Mouse (Mus musculus) neural tube, embryonic 11.5 days (tissue): ENCODE data around the gene Rictor. TPM values are rescaled to one million over a fixed set of nuclear protein-coding genes. Genes with fewer than 3 reads are reported as not detected.

ENCODE experiments used
- ATAC-seq: fragments of 200-750 bp; cut with Nextera tagmentation; 2 replicates; pipeline ENCODE4 v1.8.0; 2017; ENCODE audit warnings: moderate number of reproducible peaks, mild to moderate bottlenecking, moderate TSS enrichment, moderate library complexity; ENCODE audit not compliant: insufficient read depth, low FRiP score, low TSS enrichment
- DNase-seq: peaks from one replicate; pipeline ENCODE4 v3.0.0-alpha.2; 2015; ENCODE audit warnings: low spot score
- H3K27ac ChIP-seq: fragments of 300-500 bp; sonication (generic); 2 replicates; pipeline ENCODE4 v1.5.1; 2014; ENCODE audit warnings: low read depth, mild to moderate bottlenecking, low read length
- H3K27me3 ChIP-seq: fragments of 300-500 bp; sonication (generic); 2 replicates; pipeline ENCODE4 v1.6.1; 2014; ENCODE audit warnings: mild to moderate bottlenecking, low read length, mixed read lengths; ENCODE audit not compliant: control insufficient read depth, insufficient read depth
- H3K36me3 ChIP-seq: fragments of 300-500 bp; sonication (generic); 2 replicates; pipeline ENCODE4 v1.6.1; 2014; ENCODE audit warnings: mild to moderate bottlenecking, low read length, moderate library complexity, mixed read lengths; ENCODE audit not compliant: control insufficient read depth, insufficient read depth
- H3K4me1 ChIP-seq: fragments of 300-500 bp; sonication (generic); 2 replicates; pipeline ENCODE4 v1.6.1; 2014; ENCODE audit warnings: low read length, mixed read lengths; ENCODE audit not compliant: control insufficient read depth, insufficient read depth
- H3K4me2 ChIP-seq: fragments of 300-500 bp; sonication (generic); 2 replicates; pipeline ENCODE4 v1.6.1; 2014; ENCODE audit warnings: low read depth, mild to moderate bottlenecking, moderate library complexity
- H3K4me3 ChIP-seq: fragments of 300-500 bp; sonication (generic); 2 replicates; pipeline ENCODE4 v1.5.1; 2014; ENCODE audit warnings: low read depth, low read length
- H3K9ac ChIP-seq: fragments of 300-500 bp; sonication (generic); 2 replicates; pipeline ENCODE4 v1.6.1; 2014; ENCODE audit warnings: mild to moderate bottlenecking, low read length
- H3K9me3 ChIP-seq: fragments of 300-500 bp; sonication (generic); 2 replicates; pipeline ENCODE4 v1.6.1; 2016; ENCODE audit warnings: low read length; ENCODE audit not compliant: control insufficient read depth
- WGBS: fragments of 180-500 bp; shearing (Covaris S2); extraction: QIAGEN DNeasy Blood & Tissue Kit; methylation state at CpG from one replicate; pipeline ENCODE4 v1.1.7; 2014; 5-methylcytosine and 5-hydroxymethylcytosine counted together
- polyA plus RNA-seq: library from polyadenylated mRNA; unstranded; fragments of >200 nt; fragmentation: Nextera tagmentation; extraction: Ambion mirVana; gene quantifications from 2 replicates; pipeline ENCODE4 v1.2.1, GENCODE M21; 2014

Gene Rictor
- polyA plus RNA-seq, 1 experiment from 2014 or later, result 53.3 TPM

DNA sequence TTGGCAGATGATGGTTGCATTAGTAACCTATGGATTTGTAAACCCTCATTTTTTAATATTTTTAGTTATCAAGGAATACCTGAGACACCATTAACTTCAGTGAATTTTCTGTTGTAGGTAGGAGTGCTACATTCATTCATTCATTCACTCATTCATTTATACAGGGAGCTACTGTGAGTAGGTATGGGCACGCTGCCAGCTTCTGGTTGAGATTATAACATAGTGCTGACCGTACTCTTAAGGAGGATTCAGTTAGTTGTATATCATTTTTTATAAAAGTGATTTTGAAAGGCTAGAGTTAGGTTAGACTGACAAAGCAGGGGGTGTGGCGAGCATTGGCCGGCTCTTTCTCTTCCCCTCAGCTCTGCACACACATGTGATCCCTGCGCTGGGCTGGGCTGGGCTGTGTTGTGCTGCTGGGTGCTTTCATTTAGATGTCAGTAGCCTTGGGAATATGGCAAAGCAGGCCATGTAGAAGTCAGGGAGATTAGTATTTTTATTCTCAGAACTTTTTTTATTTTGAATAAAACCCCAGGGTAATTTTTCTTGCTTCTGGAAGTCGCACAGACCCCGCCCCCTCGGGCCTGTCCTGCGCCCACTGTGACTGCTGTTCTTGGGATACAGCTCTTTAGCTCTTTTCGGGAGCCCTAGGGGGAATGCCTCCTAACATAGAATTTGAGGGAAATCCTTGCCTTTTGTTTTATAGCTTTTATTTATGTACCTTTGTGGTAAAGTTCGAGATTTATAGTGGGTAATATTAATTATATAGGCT is 14.4 kb downstream of the Rictor start:
- Histone ChIP-seq H3K27me3 (no peaks in the 10 kb centered on the region), H3K4me3 (no peak overlapping the region), H3K9ac (no peak overlapping the region), H3K9me3 (peaks cover 3% of the 10 kb centered on the region; the same call in 1 of the 2 replicates), H3K4me2 (no peak overlapping the region), H3K4me1 (no peaks in the 10 kb centered on the region), H3K27ac (no peak overlapping the region), H3K36me3 (no peaks in the 10 kb centered on the region)
- WGBS, result 90% methylated on average over 11 of the region's 11 CpGs
- DNase-seq (no peak), ATAC-seq (no peak)

DNA sequence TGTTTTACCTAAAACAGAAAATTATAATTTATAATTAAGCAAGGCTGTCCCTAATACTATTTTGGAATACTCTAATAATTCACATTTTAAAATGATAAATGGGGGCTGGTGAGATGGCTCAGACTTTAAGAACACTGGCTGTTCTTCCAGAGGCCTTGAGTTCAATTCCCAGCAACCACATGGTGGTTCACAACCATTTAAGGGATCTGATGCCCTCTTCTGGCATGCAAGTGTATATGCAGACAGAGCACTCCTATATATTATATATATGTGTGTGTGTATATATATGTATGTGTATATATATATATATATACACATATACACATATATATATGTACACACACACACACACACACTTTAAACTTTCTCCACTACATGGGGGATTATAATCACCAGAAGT is 15.2 kb downstream of the Rictor start:
- H3K9ac ChIP-seq, result no peak overlapping the region
- H3K36me3 ChIP-seq, result no peaks in the 10 kb centered on the region
- ATAC-seq (no peak), DNase-seq (no peak)
- H3K4me3 ChIP-seq, result no peak overlapping the region
- H3K4me1 ChIP-seq, result no peaks in the 10 kb centered on the region
- H3K4me2 ChIP-seq, result no peak overlapping the region
- no peaks in the 10 kb centered on the region for H3K27me3 ChIP-seq
- H3K9me3 ChIP-seq, result peaks cover 3% of the 10 kb centered on the region; the same call in 1 of the 2 replicates
- no peak overlapping the region for H3K27ac ChIP-seq

DNA sequence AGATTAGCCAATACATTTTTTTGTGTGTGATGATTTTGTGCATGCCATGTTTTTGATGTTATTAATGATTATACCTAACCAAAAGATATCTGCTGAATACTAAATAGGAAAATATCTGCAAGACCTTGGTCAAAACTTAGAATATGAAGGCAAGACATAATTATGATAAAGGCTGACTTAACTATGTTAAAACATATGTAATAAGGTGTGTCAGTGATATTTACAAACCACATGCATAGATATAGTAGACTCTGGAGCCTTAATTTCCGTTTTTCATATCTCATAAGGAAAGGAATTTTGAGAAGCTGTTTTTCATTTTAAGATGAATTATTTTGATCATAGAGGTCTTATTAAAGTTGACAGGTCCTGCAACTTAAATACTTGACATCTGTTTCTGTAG is 16.3 kb downstream of the Rictor start:
- no peak overlapping the region for H3K4me2 ChIP-seq
- no peak for ATAC-seq
- no peak overlapping the region for H3K4me3 ChIP-seq
- H3K4me1 ChIP-seq, result no peaks in the 10 kb centered on the region
- H3K27ac ChIP-seq, result no peak overlapping the region
- WGBS, result 91% methylated on average over 1 of the region's 1 CpGs
- H3K9ac ChIP-seq, result no peak overlapping the region
- no peak for DNase-seq
- H3K36me3 ChIP-seq, result no peaks in the 10 kb centered on the region
- H3K9me3 ChIP-seq, result peaks cover 3% of the 10 kb centered on the region; the same call in 1 of the 2 replicates
- no peaks in the 10 kb centered on the region for H3K27me3 ChIP-seq

DNA sequence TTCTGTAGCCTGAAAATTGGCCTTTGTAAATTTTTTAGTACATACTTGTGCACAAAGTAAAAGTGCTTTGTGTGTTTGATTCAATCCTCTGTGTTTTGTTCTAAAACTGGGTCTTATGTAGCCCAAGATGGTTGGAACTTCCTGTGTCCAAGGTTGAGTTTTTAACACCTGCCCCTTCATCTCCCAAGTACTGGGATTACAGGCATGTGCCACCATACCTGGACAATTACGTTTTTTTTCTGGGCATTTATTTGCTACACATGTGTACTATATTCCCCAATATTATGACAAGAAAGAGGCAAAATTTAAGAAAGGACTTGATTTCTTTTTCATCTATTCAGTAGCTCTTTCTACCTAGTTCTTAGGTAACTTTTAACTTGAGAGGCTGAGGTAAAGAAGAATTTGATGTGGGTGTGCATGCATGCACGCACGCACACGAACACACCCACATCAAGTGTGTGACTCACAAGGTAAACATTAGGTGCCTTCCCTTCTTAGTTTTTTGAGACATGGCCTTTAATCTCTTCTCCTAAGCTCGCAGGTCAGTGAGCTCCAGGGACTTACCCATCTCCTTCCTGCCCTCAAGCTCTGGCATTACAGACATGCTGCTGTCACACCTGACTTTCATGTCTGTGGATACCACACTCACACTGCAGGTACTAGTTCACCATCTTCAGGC is 18.1 kb downstream of the Rictor start:
- no peak overlapping the region for H3K27ac ChIP-seq
- no peak overlapping the region for H3K4me3 ChIP-seq
- ATAC-seq (no peak), DNase-seq (no peak)
- H3K4me2 ChIP-seq, result no peak overlapping the region
- no peaks in the 10 kb centered on the region for H3K27me3 ChIP-seq
- no peaks in the 10 kb centered on the region for H3K36me3 ChIP-seq
- no peaks in the 10 kb centered on the region for H3K9me3 ChIP-seq
- H3K4me1 ChIP-seq, result no peaks in the 10 kb centered on the region
- WGBS, result 91% methylated on average over 5 of the region's 5 CpGs
- H3K9ac ChIP-seq, result no peak overlapping the region

DNA sequence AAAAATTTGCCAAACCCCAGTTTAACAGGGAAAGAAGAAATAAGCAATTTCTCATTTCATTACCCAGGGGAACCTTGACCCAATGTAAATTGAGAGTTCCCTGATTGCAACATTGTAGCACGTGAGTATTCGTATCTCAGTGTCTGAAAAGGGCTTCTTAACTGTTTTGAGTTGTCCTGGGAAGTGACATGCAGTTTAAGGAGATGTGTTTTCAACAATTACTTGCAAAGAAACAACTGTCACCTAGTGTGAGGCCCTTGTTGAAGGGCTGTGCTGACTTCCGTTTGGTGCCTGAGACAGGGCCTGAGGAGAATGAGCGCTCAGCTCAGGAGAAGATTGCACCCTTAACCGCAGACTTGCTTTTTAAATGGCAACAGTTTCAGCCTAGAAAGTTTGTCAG is 24.9 kb downstream of the Rictor start:
- ATAC-seq, result no peak
- Histone ChIP-seq H3K9ac (no peak overlapping the region), H3K4me3 (no peak overlapping the region), H3K9me3 (no peaks in the 10 kb centered on the region), H3K4me1 (no peaks in the 10 kb centered on the region), H3K27ac (no peak overlapping the region), H3K4me2 (no peak overlapping the region), H3K36me3 (no peaks in the 10 kb centered on the region), H3K27me3 (no peaks in the 10 kb centered on the region)
- WGBS, result 62% methylated on average over 5 of the region's 5 CpGs
- no peak for DNase-seq

DNA sequence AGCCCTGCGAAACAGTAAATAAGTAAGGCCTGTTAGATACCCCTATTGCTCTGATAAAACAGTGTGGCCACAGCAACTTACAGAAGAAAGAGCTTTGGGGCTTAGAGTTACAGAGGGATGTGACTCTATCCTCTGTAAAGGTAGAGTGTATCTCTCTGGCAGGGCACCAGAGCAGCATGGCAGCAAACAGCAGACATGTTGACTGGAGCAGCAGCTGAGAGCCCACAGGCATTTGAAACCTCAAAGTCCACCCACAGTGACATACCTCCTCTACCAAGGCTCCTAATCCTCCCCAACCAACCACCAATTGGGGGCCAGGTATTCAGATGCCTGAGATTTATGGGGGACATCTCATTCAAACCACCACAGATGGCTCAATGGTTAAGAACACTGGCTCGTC is 31.0 kb downstream of the Rictor start:
- H3K27ac ChIP-seq, result no peak overlapping the region
- H3K4me3 ChIP-seq, result no peak overlapping the region
- H3K27me3 ChIP-seq, result no peaks in the 10 kb centered on the region
- peaks cover 4% of the 10 kb centered on the region; the same call in 1 of the 2 replicates for H3K36me3 ChIP-seq
- no peak for ATAC-seq
- no peaks in the 10 kb centered on the region for H3K9me3 ChIP-seq
- H3K4me1 ChIP-seq, result no peaks in the 10 kb centered on the region
- 93% methylated on average over 2 of the region's 2 CpGs for WGBS
- no peak for DNase-seq
- no peak overlapping the region for H3K9ac ChIP-seq
- no peak overlapping the region for H3K4me2 ChIP-seq

DNA sequence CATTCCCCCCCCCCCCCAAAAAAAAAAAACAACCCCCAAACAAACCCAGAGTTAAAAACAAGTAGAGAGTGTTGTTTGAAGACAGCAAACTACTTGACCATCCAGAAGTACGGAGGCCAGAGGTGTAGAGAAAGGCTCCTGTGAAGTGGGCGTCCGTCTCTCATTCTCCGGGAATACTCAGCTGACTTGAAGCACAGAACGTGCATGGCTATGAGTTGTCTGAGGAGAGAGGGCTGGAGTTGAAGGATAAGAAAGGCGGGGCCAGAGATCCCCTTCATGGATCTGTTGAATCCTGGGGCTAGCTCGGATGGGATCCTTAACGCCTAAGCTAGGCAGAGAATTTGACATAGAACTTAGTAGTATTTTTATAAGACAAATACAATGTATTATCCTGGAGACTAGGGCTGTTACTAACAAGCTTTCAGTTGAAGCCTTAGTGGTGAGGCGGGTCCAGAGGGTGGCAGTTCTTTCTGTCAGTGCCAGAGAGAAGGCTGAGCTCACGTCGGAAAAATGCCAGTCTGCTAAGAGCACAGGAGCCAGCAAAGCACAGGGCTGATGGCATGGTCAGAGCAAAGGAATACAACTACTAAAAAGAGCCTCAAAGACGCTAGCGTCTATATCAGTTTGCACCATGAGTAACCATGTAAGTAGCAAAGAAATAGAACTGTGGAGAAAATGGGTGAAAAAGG is 34.3 kb downstream of the Rictor start:
- Histone ChIP-seq H3K4me3 (no peak overlapping the region), H3K4me2 (no peak overlapping the region), H3K9ac (no peak overlapping the region), H3K9me3 (no peaks in the 10 kb centered on the region), H3K4me1 (no peaks in the 10 kb centered on the region), H3K36me3 (peaks cover 4% of the 10 kb centered on the region; the same call in 1 of the 2 replicates), H3K27ac (no peak overlapping the region), H3K27me3 (no peaks in the 10 kb centered on the region)
- DNase-seq, result no peak
- 79% methylated on average over 13 of the region's 13 CpGs for WGBS
- no peak for ATAC-seq

DNA sequence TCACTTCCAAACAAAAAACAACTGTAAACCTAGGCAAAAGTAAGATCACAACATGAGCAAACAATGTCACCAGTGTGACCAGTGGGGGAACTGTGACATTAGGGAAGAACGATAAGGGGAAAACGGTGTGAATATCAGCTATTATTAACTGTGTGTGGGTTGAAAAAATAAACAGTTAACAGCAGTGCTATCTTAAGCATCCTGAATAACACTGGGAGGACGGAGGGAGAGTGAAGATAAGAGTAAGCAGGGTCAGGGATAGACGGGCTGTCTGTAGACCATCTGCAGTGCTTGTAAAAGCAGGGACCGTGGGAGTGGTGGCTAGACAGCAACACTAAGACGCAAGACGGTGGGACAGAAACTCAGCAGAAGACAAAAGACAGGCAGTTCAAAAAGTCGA is 35.5 kb downstream of the Rictor start:
- Histone ChIP-seq H3K4me2 (no peak overlapping the region), H3K4me1 (no peaks in the 10 kb centered on the region), H3K36me3 (peaks cover 4% of the 10 kb centered on the region; the same call in 1 of the 2 replicates), H3K27ac (no peak overlapping the region), H3K9ac (no peak overlapping the region), H3K27me3 (no peaks in the 10 kb centered on the region), H3K9me3 (no peaks in the 10 kb centered on the region), H3K4me3 (no peak overlapping the region)
- WGBS, result 43% methylated on average over 8 of the region's 8 CpGs
- no peak for DNase-seq
- ATAC-seq, result no peak
